ENCODE assay signal across 8 mouse cellular contexts in genomic region chr11:114467803-114468202, GRCm38 (mm10).
A peak's percentile ranks its signal among the peaks of the same experiment; 100 is the strongest.
DNase-seq lines count a peak whose midpoint lies in the region; ATAC-seq and TF ChIP-seq lines count a peak whose summit lies in the region.

No protein-coding gene starts in this region.

- DNase-seq in liver: peak; percentile 13
- peak; percentile 92 for DNase-seq in hindbrain, postnatal 0 days (ENCODE audit: low spot score)
- peak; percentile 70 for DNase-seq in retina, embryonic 14.5 days (ENCODE audit: low spot score)
- DNase-seq in spleen, postnatal 36 days (ENCODE audit: low spot score in 2 of 2): no peak
- no peak for DNase-seq in natural killer cell, adult 2 months (ENCODE audit: low spot score in 2 of 2)

- no peak overlapping the region for H3K9ac ChIP-seq in liver, embryonic 12.5 days
- H3K9ac ChIP-seq in forebrain, embryonic 13.5 days: no peak overlapping the region
- no peak overlapping the region for H3K9ac ChIP-seq in hindbrain, postnatal 0 days (replicated peaks; ENCODE audit: low read length)
- H3K9ac ChIP-seq in limb, embryonic 13.5 days: no peak overlapping the region

- no peak overlapping the region for H3K4me2 ChIP-seq in liver, embryonic 12.5 days
- peak overlapping the region; percentile 42 for H3K4me2 ChIP-seq in forebrain, embryonic 13.5 days
- H3K4me2 ChIP-seq in hindbrain, postnatal 0 days (ENCODE audit: low read depth, low read length): peak overlapping the region; percentile 21
- H3K4me2 ChIP-seq in limb, embryonic 13.5 days (replicated peaks): peak overlapping the region; percentile 54

- ATAC-seq in liver, embryonic 12.5 days: no peak
- ATAC-seq in forebrain, embryonic 13.5 days: peak; percentile 88
- peak; percentile 85 for ATAC-seq in hindbrain, postnatal 0 days
- 0 out of 2 replicates have a peak, but pooled peaks have one; percentile 22 for ATAC-seq in limb, embryonic 13.5 days (ENCODE audit: low FRiP score, low read depth)

- no peaks in the 10 kb centered on the region for H3K9me3 ChIP-seq in liver, embryonic 12.5 days (replicated peaks)
- no peaks in the 10 kb centered on the region for H3K9me3 ChIP-seq in forebrain, embryonic 13.5 days (replicated peaks)
- no peaks in the 10 kb centered on the region for H3K9me3 ChIP-seq in hindbrain, postnatal 0 days (ENCODE audit: low read length)
- H3K9me3 ChIP-seq in limb, embryonic 13.5 days: no peaks in the 10 kb centered on the region

- H3K27ac ChIP-seq in liver, embryonic 12.5 days: no peak overlapping the region
- H3K27ac ChIP-seq in forebrain, embryonic 13.5 days: peak overlapping the region; percentile 84
- H3K27ac ChIP-seq in hindbrain, postnatal 0 days: peak overlapping the region; percentile 54
- H3K27ac ChIP-seq in limb, embryonic 13.5 days: peak overlapping the region; percentile 44; the same call in 1 of the 2 replicates

- no peak for TF ChIP-seq CTCF in hindbrain, postnatal 0 days (IDR thresholded peaks at IDR 0.05; ENCODE audit: low read depth)

- H3K27me3 ChIP-seq in liver, embryonic 12.5 days (replicated peaks): peaks cover 53% of the 10 kb centered on the region
- H3K27me3 ChIP-seq in forebrain, embryonic 13.5 days: peaks cover 18% of the 10 kb centered on the region; the same call in 1 of the 2 replicates
- no peaks in the 10 kb centered on the region for H3K27me3 ChIP-seq in hindbrain, postnatal 0 days (ENCODE audit: insufficient read depth, low read length)
- H3K27me3 ChIP-seq in limb, embryonic 13.5 days: peaks cover 33% of the 10 kb centered on the region

- H3K4me1 ChIP-seq in liver, embryonic 12.5 days: 0 out of 2 replicates have a peak, but pooled peaks cover 4% of the 10 kb centered on the region
- H3K4me1 ChIP-seq in forebrain, embryonic 13.5 days: peaks cover 68% of the 10 kb centered on the region
- H3K4me1 ChIP-seq in hindbrain, postnatal 0 days (ENCODE audit: insufficient read depth, low read length): peaks cover 16% of the 10 kb centered on the region; the same call in 1 of the 2 replicates
- H3K4me1 ChIP-seq in limb, embryonic 13.5 days: peaks cover 51% of the 10 kb centered on the region

- H3K4me3 ChIP-seq in liver, embryonic 12.5 days: no peak overlapping the region
- H3K4me3 ChIP-seq in forebrain, embryonic 13.5 days: no peak overlapping the region
- H3K4me3 ChIP-seq in hindbrain, postnatal 0 days (ENCODE audit: low read length): no peak overlapping the region
- H3K4me3 ChIP-seq in limb, embryonic 13.5 days: no peak overlapping the region

- H3K36me3 ChIP-seq in liver, embryonic 12.5 days: no peaks in the 10 kb centered on the region
- H3K36me3 ChIP-seq in forebrain, embryonic 13.5 days (ENCODE audit: poor library complexity, severe bottlenecking): no peaks in the 10 kb centered on the region
- no peaks in the 10 kb centered on the region for H3K36me3 ChIP-seq in hindbrain, postnatal 0 days (ENCODE audit: insufficient read depth, low read length)
- no peaks in the 10 kb centered on the region for H3K36me3 ChIP-seq in limb, embryonic 13.5 days

- WGBS in liver, embryonic 12.5 days (ENCODE audit: insufficient replicate concordance): 18% methylated on average over 8 of the region's 8 CpGs
- 2% methylated on average over 8 of the region's 8 CpGs for WGBS in forebrain, embryonic 13.5 days
- 10% methylated on average over 8 of the region's 8 CpGs for WGBS in hindbrain, postnatal 0 days
- 2% methylated on average over 8 of the region's 8 CpGs for WGBS in limb, embryonic 13.5 days

Comparison
In these comparisons a context has a peak if more than half of its experiments do, and no peak if none do; other contexts are left out.
1. DNase-seq: peak in liver (single experiment), hindbrain, postnatal 0 days (single experiment) and retina, embryonic 14.5 days (single experiment); none in spleen, postnatal 36 days (0 of 2) and natural killer cell, adult 2 months (0 of 2).